Mouse (Mus musculus): ENCODE data around the gene Ube3b.

Ube3b gene

DNA sequence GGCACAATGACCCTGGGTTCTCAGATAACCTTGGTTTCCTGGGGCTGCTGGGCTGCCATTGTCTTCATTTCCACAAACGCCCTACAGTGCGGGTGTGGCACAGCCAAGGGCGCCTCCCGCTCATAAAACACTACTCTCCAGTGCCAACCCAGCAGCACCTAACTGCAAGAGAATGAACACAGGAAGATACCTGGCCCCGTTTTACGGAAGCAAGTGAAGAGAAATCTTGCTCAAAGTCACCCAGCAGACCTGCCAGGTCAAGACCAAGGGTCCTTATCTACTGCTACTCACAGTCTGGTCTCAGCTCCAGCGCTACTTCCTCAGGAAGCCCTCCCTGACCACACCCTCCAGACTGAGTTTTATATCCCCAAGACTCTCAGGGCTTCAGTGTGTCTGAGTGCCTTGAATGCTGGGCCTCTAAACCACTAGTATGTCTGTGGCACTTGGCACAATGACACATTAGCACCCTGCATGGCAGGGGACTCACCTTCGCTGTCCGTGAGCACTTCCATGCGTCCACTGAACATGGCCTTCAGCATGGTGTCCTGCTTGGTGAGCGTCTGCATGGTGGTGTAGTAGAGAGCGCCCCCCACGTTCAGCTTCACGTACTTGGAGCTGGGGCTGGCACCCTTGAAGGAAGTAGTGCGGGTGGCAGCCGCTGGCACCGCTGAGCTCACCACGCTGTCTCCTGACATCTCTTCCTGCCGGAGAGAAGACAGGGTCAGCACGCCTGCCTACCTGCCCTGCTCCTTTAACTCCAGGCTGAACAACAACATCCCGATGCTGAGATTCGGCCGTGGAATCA, 5.8 kb upstream of the Ube3b start:
- DNase-seq: no peak

DNA sequence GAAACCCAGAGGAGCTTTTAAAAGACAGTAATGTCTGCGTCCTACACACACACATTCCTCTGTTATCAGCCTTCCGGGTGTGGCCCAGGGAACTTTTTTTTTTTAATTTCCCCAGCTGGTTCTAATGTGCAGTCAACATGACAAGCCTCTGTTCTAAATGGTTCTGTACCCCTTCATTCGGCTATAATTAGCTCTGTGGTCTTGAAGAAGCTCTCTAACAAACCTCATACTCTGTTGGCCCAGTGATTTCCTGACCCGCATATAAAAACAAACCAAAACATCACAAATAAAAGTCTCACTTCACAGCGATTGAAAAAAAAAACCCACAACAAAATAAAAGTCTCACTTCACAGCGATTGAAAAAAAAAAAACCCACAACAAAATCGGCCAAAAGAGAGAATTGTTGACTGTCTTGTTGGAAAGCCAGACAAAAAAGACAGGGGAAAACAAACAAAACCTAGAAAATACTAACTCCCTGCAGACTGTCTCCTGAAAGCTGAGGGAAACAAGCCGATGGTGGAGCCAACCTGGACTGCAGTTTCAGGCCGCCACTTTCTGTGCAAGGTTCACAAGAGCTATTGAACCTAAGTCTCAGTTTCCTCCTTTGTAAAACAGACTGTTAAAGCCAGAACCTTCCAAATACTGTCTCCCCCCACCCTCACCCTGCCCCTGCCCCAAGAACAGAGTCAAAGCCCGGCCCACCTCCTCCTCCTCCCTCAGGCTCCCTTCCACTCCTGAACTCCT, 2.1 kb upstream of the Ube3b start:
- DNase-seq: no peak

DNA sequence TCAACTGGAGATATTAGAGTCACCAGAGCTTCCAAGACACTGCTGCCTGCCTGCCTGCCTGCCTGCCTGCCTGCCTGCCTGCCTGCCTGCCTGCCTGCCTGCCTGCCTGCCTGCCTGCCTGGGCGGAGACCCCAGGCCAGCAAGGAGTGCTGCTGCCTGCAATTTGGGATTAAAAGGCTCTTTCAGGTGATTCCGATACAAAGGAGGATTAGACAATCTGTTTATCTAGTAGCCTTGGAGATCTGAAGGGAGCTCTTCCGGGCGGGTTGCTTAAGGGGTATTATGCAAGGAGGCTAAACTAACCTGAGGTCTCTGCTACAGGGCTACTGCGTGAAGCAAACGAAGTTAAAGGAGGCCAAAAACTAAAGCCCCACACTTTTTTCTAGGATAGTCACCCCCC, 1.5 kb upstream of the Ube3b start:
- DNase-seq: no peak

DNA sequence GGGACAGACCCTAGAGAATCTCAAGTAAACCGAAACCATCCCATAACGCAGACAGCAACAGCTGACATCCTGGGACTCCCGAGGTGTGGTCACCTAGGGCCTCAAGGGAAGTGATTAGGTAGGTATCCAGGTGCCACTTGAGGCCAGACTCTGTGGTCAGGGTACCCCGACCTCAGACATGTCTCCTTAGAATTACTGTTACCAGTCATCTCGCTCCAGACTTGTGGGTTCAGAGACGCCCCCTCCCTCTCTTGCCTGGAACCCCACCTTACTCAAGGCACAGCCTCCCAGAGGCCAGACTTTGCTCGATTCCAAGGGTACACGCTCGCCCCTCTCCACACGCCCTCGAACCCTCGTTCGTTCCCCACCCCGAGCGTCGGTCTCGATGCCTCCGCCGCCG, 644 bp upstream of the Ube3b start:
- no peak for DNase-seq

DNA sequence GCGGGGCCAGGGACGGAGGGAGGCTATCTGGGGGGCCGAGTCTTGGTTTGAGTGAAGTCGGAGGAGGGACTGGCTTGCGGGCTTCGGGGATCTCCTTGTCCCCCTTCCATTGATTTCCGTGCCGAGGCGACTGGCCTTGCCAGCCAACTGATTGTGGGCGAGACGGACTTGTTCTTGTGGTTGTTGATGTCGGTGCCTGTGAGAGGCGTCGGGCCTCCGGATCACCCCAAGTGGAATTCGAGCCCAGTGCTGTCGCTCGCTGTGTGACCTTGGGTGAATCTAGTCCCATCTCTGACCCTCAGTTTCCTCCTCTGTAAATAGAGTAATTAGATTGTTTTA, 575 bp downstream of the Ube3b start:
- no peak for DNase-seq

DNA sequence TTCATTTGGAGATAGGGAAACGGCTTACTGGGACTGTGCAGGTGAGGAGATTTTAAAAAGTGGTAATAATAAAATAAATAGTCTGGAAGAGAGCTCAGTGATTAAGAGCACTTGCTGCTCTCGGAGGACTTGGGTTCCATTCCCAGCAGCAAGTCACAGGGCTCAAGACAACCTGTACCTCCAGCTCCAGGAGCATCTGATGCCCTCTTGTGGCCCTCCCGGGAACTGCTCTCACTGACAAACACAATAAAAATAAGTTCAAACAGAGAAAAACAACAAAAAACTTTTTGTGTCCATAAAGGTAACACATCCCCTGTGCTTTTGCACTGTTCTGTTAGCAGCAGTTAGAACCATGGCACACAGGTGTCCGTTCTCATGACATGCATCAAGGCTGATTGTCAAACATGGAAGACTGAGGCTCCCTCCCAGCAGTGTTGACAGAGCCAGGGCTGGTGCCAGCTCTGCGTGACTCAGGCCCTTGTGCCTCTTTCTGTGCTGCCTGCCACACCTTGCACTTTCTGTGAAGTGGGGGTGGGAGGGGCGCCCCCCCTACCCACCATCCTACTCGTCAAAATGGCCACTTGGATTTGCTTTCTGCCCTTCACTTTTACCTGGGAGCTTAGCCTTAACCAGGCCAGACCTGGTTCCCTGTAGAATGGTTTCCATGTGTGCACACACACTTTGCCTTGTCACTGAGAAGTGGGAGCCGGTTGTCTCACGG, 2.9 kb downstream of the Ube3b start:
- DNase-seq: peak; percentile 53

DNA sequence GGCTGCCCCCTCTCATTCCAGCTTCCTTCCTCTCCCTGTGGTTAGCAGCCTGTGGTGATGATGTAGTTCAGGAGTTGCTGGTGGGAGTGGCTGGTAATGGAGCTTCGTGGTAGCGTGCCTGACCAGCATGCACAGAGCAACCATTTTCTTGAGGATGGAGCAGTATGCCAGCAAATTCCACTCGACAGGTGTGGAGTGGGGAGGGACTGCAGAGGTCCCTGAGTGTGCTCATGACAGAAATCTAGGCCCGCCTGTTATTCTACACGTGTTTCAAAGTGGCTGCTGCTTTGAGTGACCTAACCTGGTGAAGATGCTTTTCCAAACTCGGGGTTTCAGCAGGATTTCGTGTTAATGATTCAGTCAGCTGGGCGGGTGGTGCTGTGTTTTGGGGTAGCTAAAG, 4.0 kb downstream of the Ube3b start:
- no peak for DNase-seq

DNA sequence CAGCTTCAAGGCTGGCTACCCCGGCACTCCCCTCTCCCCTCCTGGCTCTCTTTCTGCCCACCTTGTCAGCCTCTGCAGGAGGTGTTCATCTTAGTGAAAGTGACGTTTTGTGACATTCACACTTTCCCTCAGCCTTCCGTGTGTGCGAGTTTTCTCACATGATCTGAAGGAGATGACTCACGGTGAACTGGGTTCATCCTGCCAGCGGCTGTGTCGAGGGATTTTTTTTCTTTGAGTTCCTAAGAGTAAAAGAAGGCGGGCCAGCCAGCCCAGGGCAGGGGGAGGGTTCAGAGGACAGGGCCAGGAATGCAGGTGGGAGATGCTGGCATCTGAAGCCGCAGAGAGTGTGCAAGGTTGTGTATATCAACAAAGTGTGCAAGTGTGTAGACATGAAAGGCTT, 12.8 kb downstream of the Ube3b start:
- DNase-seq: no peak

DNA sequence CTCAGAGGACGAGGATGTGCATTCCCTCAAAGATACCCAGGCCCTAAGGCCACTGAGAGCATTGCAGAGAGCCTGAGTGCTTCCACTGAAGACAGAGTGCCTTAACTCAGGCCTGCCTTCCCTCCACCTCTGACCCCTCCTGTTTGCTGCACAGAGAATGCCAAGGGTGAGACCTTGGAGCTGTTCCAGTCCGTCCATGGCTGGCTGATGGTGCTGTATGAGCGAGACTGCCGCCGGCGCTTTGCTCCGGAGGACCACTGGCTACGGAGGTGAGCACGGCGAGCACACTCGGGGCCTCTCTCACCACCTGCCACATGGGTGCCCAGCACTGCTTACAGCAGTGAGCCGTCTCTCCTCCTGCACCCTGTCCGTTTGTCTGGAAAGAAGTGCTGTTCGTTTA, 26.2 kb downstream of the Ube3b start:
- DNase-seq: no peak

DNA sequence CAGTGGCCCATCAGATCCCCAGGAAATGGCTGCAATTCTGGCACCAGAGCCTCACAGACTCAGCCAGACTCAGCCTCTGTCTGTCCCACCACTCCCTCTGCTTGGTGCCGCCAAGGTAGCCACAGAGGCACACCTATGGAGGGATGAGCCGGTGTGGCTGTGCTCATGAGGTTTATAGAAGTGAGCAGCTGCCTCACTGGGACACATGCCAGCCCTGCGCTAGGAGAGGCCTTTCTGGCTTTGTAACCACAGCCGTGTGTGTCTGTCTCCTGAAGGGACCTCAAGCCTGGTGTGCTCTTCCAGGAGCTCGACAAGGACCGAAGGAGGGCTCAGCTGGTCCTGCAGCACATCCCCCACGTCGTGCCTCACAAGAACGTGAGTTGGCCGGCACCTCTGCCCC, 26.9 kb downstream of the Ube3b start:
- no peak for DNase-seq

DNA sequence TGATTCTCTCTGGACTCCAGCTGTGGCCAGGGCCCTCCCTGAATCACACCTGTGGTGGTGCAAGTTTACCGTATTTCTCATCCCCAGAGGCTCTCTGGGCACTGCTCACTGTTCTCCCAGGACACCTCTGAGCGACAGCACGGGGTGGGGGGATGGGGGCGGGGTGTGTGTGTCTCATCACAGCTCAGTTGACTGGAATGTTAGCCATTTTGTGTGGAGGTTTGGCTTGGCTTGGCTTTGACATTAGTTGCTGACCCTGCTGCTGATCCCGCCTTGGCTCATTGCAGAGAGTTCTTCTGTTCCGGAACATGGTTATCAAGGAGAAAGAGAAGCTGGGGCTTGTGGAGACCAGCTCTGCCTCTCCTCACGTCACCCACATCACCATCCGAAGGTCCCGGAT, 27.4 kb downstream of the Ube3b start:
- no peak for DNase-seq

DNA sequence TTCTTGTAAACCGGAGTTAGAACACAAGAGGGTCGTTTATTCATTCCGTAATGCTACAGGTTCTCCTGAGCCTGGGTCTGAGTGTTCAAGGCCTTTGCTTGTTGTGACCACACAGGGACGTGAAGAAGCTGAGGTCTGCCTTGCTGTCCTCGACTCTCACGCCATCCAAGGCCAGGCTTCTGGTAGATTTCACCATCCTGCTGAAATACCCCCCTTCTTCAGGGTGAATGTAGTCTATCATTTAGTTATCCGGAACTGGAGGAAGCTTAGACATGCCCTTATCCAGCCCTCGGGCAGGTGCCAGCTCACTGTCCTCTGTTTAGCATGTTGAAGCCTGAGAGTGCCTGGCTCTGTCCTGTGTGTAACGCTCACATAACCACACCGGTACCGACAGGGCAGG, 28.4 kb downstream of the Ube3b start:
- no peak for DNase-seq

DNA sequence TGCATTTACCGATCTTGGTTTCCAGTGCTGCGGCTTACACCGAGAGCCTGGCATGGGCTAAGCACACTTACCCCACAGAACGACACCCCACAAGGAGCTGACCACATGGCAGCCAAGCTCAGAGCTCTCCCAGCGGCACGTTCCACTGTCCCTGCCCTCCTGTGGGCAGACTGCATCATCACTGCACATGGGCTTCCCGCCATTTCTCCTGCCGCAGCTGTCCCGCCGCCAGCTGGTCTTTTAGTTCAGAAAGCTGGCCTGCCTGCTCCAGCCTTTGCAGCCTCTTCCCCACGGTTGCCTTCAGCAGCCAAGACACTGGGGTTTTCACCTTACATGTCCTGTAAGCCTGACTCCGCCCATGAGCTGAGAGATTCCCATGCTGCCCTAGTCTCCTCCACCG, 30.0 kb downstream of the Ube3b start:
- DNase-seq: no peak

DNA sequence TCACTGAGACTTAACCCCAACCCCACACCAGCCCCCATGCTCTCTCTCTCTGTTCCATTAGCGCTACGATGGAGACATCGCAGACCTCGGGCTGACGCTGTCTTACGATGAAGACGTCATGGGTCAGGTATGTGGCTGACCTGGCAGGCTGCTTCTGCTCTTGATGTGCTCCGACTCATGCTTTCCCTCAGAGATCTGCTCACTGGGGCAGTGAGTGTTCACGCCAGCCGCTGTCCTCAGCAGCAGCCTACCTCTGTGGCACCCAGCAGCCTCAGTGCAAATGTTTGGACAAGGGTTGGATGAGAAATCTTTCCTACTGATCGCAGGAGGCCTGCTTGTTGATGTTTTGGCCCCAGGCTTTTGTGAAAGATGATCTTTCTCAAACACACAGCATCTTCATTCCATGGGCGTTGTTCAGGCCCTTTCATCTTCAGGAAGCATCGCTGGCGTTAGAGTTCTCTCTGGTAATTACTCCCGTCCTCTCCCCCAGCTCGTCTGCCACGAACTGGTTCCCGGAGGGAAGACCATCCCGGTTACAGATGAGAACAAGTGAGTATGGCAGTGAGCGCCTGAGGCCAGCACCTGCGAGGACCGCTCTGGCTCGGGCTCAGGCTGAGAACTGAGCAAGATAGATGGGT, 32.1 kb downstream of the Ube3b start:
- no peak for DNase-seq

DNA sequence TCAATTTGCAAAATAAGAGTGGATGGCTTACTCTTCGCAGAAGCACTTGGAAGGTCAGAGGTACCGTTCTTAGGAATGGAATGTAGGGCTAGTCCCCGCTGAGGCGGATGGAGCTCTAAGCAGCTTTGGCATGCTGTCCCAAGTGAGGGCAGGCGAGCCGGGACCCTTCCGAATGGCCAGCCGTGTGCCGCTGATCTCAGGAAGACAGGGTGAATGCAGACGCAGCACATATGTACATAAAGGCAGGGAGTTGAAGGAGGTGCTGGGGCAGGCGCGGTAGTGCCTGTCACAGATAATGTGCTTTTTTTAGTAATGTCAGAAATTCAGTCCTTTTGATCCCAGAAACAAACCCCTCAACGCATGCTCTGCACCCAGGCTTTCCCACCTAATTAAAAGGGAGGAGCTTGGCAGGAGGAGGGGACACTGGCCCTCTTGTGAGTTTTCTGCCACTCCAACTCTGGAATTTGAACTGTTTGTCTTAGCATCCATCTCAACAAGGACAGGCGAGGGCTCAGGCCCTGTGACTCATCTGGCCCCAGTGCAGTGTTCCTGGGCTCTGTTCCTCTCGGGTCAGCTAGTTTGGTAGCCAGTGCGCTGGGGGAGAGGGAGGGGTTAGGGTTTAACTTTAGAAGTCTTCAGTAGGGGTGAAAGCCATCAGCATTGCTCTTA, 32.8 kb downstream of the Ube3b start:
- no peak for DNase-seq

DNA sequence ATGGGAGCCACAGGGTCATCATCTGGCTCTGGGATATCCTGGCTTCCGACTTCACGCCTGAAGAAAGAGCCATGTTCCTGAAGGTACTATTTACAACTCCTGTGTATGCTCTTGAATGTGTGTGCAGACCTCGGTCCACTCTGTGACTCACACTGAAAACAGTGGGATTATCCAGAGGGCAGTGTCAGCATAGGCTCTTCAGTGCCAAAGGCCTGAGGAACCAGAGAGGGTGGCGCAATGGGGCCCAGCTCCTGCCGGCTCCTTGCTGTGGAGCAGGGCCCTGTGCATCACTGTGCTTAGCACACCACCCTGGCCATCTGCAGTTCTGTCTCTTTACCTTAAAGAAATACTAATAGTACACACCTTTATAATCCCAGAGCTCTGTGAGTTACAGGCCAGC, 35.2 kb downstream of the Ube3b start:
- DNase-seq: no peak

DNA sequence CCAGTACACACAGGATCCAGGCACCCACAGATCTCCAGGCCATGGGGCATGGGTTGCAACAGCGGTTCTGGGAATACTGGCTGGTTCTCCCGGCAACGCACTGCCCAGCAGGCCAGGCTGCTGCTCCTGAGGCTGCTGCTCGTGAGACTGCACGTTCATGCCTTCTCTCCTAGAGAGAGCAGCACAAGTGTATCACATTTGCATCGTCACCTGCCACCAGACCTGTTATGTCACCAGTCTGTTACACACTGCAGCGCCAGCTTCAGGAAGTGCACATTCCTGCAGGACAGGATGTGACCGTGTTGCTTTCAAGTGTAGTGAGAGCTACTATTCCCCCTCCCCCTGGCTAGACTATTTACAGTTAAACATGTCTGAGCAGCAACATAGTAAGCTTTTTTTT, 36.4 kb downstream of the Ube3b start:
- no peak for DNase-seq

DNA sequence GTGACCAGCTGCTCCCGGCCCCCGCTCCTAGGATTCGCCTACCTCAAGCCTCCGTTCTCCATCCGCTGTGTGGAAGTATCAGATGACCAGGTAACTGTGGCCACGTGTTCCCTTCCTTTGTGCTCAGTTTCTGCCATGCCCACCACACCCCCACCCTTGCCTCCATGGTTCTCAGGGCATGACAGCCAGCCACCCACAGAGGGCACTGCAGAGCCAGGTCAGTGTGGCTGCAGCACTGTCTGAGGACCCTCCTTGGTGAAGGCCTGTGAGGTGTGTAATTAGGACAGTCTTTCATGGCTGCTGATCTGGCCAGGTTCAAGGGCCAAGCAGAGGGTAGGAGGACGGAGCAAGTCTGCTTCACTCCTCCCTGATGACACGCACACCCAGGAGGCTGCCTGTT, 38.1 kb downstream of the Ube3b start:
- DNase-seq: no peak

DNA sequence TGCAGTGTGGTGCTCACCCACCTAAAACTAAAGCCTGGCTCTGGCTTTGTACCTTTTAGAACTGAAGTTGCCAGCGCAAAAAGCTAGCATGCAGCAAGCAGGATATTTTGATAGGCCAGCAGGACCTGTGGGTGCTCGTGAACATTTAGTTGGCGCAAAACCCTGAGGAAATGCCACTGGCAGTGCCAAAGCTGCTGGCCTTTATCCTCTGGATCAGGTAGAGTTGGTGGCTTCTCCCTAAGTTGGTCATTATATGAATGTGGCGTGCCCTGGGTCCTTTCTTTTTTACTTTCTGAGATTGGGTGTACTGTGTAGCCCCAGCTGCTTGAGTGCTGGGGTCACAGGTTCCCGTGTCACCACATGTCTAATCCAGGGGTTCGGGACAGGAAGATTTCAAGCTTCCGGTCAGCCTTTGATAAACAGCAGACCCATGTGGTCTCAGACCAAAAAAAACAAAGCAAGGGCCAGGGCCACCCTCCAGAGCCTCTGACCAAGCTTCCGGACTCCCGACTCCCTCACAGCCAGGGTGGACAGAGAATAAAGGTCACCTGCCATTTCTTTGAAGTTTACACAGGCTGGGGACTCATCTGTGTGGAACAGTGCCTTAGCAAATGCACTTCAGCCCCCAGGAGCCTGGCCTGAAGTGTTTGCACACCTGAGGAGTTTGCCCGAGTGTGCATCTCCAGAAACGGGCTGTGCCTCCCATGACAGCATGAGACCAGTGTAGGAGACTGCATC, 41.3 kb downstream of the Ube3b start:
- DNase-seq: no peak

DNA sequence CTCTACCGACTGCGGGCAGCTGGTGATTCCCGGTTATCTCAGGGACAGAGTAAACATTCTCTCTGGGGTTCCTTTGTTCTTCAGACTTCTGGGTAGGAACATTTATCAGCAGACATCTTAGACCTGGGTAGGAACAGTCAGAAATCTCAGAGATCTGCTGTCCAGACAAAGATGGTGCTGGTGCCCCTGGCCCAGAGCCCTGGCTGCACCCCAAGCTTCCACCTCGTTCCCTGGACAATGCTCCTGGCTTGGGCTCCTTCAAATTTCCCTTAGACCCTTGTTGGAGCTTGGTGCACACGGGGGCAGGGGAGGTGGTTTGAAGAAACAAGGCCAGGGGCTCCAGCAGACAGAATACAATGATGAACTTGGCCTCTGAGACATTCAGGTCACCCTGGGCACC, 42.2 kb downstream of the Ube3b start:
- no peak for DNase-seq

DNA sequence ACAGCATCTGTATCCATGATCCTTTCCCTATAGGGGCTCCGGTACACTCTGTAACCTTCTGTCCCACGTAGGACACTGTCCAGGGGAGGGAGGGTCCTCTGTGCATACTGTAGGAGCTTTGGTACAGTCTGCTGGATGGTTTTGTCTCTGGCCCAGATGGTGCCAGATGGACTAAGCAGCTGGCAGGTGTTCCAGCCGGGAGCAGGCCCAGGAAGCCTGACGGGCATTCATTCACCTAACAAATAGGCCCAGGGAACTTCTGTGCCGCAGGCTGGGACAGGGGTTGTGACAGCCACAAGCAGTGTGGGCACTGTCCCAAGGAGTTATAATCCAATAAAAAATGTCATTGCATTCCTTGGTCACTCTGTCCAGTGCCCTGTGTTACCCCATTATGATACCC, 43.6 kb downstream of the Ube3b start:
- DNase-seq: no peak

DNA sequence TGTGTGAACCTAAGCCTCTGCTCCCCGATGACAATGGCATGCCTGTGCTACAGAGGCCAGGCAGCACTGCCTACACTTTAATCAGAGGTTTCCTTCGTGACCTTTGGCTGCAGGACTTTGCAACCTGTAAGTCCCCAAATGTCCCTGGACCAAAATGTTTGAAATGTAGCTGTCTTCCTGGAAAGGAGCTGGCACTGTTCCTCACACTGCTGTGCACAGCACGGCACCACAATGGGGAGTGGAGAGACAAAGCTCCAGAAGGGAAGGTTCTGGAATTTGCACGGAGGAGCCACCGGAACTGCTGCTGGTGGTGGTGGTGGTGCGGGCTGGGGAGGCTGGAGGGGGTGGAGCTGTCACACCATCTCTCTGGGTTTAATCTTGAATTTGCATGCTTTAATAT, 46.3 kb downstream of the Ube3b start:
- no peak for DNase-seq

Measured in right cerebral cortex, postnatal 14 days (tissue).